Mouse (Mus musculus): ENCODE measurements around the gene B3galt5. TPM values are rescaled to one million over a fixed set of nuclear protein-coding genes. Genes with fewer than 3 reads are reported as not detected.

Gene B3galt5
- polyA plus RNA-seq, 1 experiment from 2014 or later: 0.49 TPM

- no peaks in the 10 kb centered on the region for H3K36me3 ChIP-seq (ENCODE audit: control insufficient read depth, insufficient read depth, low read length)
- H3K4me2 ChIP-seq (ENCODE audit: low read depth, low read length): peak overlapping the region; percentile 3; the same call in 1 of the 2 replicates
- no peak overlapping the region for H3K4me3 ChIP-seq (replicated peaks; ENCODE audit: low read length)
- H3K9me3 ChIP-seq (replicated peaks; ENCODE audit: control insufficient read depth, low read length): no peaks in the 10 kb centered on the region
- no peak for ATAC-seq (ENCODE audit: insufficient read depth, low FRiP score)
- H3K27ac ChIP-seq (ENCODE audit: low read length): no peak overlapping the region
- H3K4me1 ChIP-seq (ENCODE audit: control insufficient read depth, insufficient read depth, low read length): peaks cover 6% of the 10 kb centered on the region
- no peaks in the 10 kb centered on the region for H3K27me3 ChIP-seq (ENCODE audit: control insufficient read depth, insufficient read depth, low read length)
- no peak overlapping the region for H3K9ac ChIP-seq (ENCODE audit: low read length)
- WGBS: 50% methylated on average over 11 of the region's 11 CpGs
Measured at GRCm38 (mm10) chr16:96348070-96348469, 112.5 kb downstream of the B3galt5 start.

- H3K9me3 ChIP-seq (replicated peaks; ENCODE audit: control insufficient read depth, low read length): no peaks in the 10 kb centered on the region
- no peak for ATAC-seq (ENCODE audit: insufficient read depth, low FRiP score)
- H3K9ac ChIP-seq (ENCODE audit: low read length): no peak overlapping the region
- H3K36me3 ChIP-seq (ENCODE audit: control insufficient read depth, insufficient read depth, low read length): no peaks in the 10 kb centered on the region
- H3K27ac ChIP-seq (ENCODE audit: low read length): no peak overlapping the region
- peaks cover 6% of the 10 kb centered on the region for H3K4me1 ChIP-seq (ENCODE audit: control insufficient read depth, insufficient read depth, low read length)
- H3K4me3 ChIP-seq (replicated peaks; ENCODE audit: low read length): no peak overlapping the region
- WGBS: 70% methylated on average over 5 of the region's 5 CpGs
- no peak overlapping the region for H3K4me2 ChIP-seq (ENCODE audit: low read depth, low read length)
- no peaks in the 10 kb centered on the region for H3K27me3 ChIP-seq (ENCODE audit: control insufficient read depth, insufficient read depth, low read length)
Measured at GRCm38 (mm10) chr16:96348766-96349165, 113.2 kb downstream of the B3galt5 start.

- Histone ChIP-seq H3K9ac (ENCODE audit: low read length) (no peak overlapping the region), H3K9me3 (replicated peaks; ENCODE audit: control insufficient read depth, low read length) (no peaks in the 10 kb centered on the region), H3K27ac (ENCODE audit: low read length) (no peak overlapping the region), H3K4me2 (ENCODE audit: low read depth, low read length) (no peak overlapping the region), H3K36me3 (ENCODE audit: control insufficient read depth, insufficient read depth, low read length) (no peaks in the 10 kb centered on the region), H3K4me3 (replicated peaks; ENCODE audit: low read length) (no peak overlapping the region), H3K27me3 (ENCODE audit: control insufficient read depth, insufficient read depth, low read length) (no peaks in the 10 kb centered on the region), H3K4me1 (ENCODE audit: control insufficient read depth, insufficient read depth, low read length) (peaks cover 6% of the 10 kb centered on the region)
- 95% methylated on average over 2 of the region's 2 CpGs for WGBS
- no peak for ATAC-seq (ENCODE audit: insufficient read depth, low FRiP score)
Measured at GRCm38 (mm10) chr16:96351520-96351919, 115.9 kb downstream of the B3galt5 start.

- no peak overlapping the region for H3K9ac ChIP-seq (ENCODE audit: low read length)
- no peak overlapping the region for H3K27ac ChIP-seq (ENCODE audit: low read length)
- H3K4me3 ChIP-seq (replicated peaks; ENCODE audit: low read length): no peak overlapping the region
- no peak overlapping the region for H3K4me2 ChIP-seq (ENCODE audit: low read depth, low read length)
- no peaks in the 10 kb centered on the region for H3K36me3 ChIP-seq (ENCODE audit: control insufficient read depth, insufficient read depth, low read length)
- 75% methylated on average over 6 of the region's 6 CpGs for WGBS
- H3K9me3 ChIP-seq (replicated peaks; ENCODE audit: control insufficient read depth, low read length): no peaks in the 10 kb centered on the region
- ATAC-seq (ENCODE audit: insufficient read depth, low FRiP score): no peak
- no peaks in the 10 kb centered on the region; the same call in 1 of the 2 replicates for H3K4me1 ChIP-seq (ENCODE audit: control insufficient read depth, insufficient read depth, low read length)
- H3K27me3 ChIP-seq (ENCODE audit: control insufficient read depth, insufficient read depth, low read length): no peaks in the 10 kb centered on the region
Measured at GRCm38 (mm10) chr16:96353296-96353896, 117.8 kb downstream of the B3galt5 start.

GRCm38 (mm10) chr16:96353996-96354395, 118.4 kb downstream of the B3galt5 start:
- H3K36me3 ChIP-seq (ENCODE audit: control insufficient read depth, insufficient read depth, low read length): no peaks in the 10 kb centered on the region
- H3K27ac ChIP-seq (ENCODE audit: low read length): no peak overlapping the region
- no peaks in the 10 kb centered on the region for H3K27me3 ChIP-seq (ENCODE audit: control insufficient read depth, insufficient read depth, low read length)
- H3K4me3 ChIP-seq (replicated peaks; ENCODE audit: low read length): no peak overlapping the region
- no peak; the same call in 1 of the 2 replicates for ATAC-seq (ENCODE audit: insufficient read depth, low FRiP score)
- 35% methylated on average over 6 of the region's 6 CpGs for WGBS
- no peak overlapping the region for H3K4me2 ChIP-seq (ENCODE audit: low read depth, low read length)
- H3K4me1 ChIP-seq (ENCODE audit: control insufficient read depth, insufficient read depth, low read length): no peaks in the 10 kb centered on the region
- H3K9ac ChIP-seq (ENCODE audit: low read length): no peak overlapping the region
- no peaks in the 10 kb centered on the region for H3K9me3 ChIP-seq (replicated peaks; ENCODE audit: control insufficient read depth, low read length)

GRCm38 (mm10) chr16:96357903-96358302, 122.3 kb downstream of the B3galt5 start:
- ATAC-seq (ENCODE audit: insufficient read depth, low FRiP score): peak; percentile 28; the same call in 1 of the 2 replicates
- no peak overlapping the region for H3K27ac ChIP-seq (ENCODE audit: low read length)
- peak overlapping the region; percentile 35; the same call in 1 of the 2 replicates for H3K9ac ChIP-seq (ENCODE audit: low read length)
- no peaks in the 10 kb centered on the region for H3K4me1 ChIP-seq (ENCODE audit: control insufficient read depth, insufficient read depth, low read length)
- H3K4me3 ChIP-seq (replicated peaks; ENCODE audit: low read length): peak overlapping the region; percentile 44
- peak overlapping the region; percentile 54 for H3K4me2 ChIP-seq (ENCODE audit: low read depth, low read length)
- no peaks in the 10 kb centered on the region for H3K27me3 ChIP-seq (ENCODE audit: control insufficient read depth, insufficient read depth, low read length)
- H3K36me3 ChIP-seq (ENCODE audit: control insufficient read depth, insufficient read depth, low read length): no peaks in the 10 kb centered on the region
- H3K9me3 ChIP-seq (replicated peaks; ENCODE audit: control insufficient read depth, low read length): no peaks in the 10 kb centered on the region
- 10% methylated on average over 10 of the region's 10 CpGs for WGBS

GRCm38 (mm10) chr16:96361305-96362124, 125.9 kb downstream of the B3galt5 start:
- ATAC-seq (ENCODE audit: insufficient read depth, low FRiP score): peak; percentile 93
- H3K4me1 ChIP-seq (ENCODE audit: control insufficient read depth, insufficient read depth, low read length): no peaks in the 10 kb centered on the region
- H3K27ac ChIP-seq (ENCODE audit: low read length): peak overlapping the region; percentile 87
- H3K9ac ChIP-seq (ENCODE audit: low read length): peak overlapping the region; percentile 70
- WGBS: 47% methylated on average over 22 of the region's 22 CpGs
- no peaks in the 10 kb centered on the region for H3K9me3 ChIP-seq (replicated peaks; ENCODE audit: control insufficient read depth, low read length)
- no peaks in the 10 kb centered on the region for H3K36me3 ChIP-seq (ENCODE audit: control insufficient read depth, insufficient read depth, low read length)
- H3K27me3 ChIP-seq (ENCODE audit: control insufficient read depth, insufficient read depth, low read length): no peaks in the 10 kb centered on the region
- peak overlapping the region; percentile 49 for H3K4me2 ChIP-seq (ENCODE audit: low read depth, low read length)
- H3K4me3 ChIP-seq (replicated peaks; ENCODE audit: low read length): peak overlapping the region; percentile 44

GRCm38 (mm10) chr16:96362873-96363272, 127.3 kb downstream of the B3galt5 start:
- peak overlapping the region; percentile 70; the same call in 1 of the 2 replicates for H3K9ac ChIP-seq (ENCODE audit: low read length)
- H3K4me2 ChIP-seq (ENCODE audit: low read depth, low read length): peak overlapping the region; percentile 49
- 0 out of 2 replicates have a peak overlapping the region, but pooled peaks have one; percentile 3 for H3K27ac ChIP-seq (ENCODE audit: low read length)
- H3K4me1 ChIP-seq (ENCODE audit: control insufficient read depth, insufficient read depth, low read length): no peaks in the 10 kb centered on the region
- no peaks in the 10 kb centered on the region for H3K9me3 ChIP-seq (replicated peaks; ENCODE audit: control insufficient read depth, low read length)
- peak overlapping the region; percentile 44 for H3K4me3 ChIP-seq (replicated peaks; ENCODE audit: low read length)
- 42% methylated on average over 4 of the region's 4 CpGs for WGBS
- H3K36me3 ChIP-seq (ENCODE audit: control insufficient read depth, insufficient read depth, low read length): no peaks in the 10 kb centered on the region
- H3K27me3 ChIP-seq (ENCODE audit: control insufficient read depth, insufficient read depth, low read length): no peaks in the 10 kb centered on the region
- ATAC-seq (ENCODE audit: insufficient read depth, low FRiP score): no peak

GRCm38 (mm10) chr16:96363277-96363676, 127.7 kb downstream of the B3galt5 start:
- Histone ChIP-seq H3K4me2 (ENCODE audit: low read depth, low read length) (peak overlapping the region; percentile 49; the same call in 1 of the 2 replicates), H3K9me3 (replicated peaks; ENCODE audit: control insufficient read depth, low read length) (no peaks in the 10 kb centered on the region), H3K4me3 (replicated peaks; ENCODE audit: low read length) (0 out of 2 replicates have a peak overlapping the region, but pooled peaks have one; percentile 44), H3K27me3 (ENCODE audit: control insufficient read depth, insufficient read depth, low read length) (no peaks in the 10 kb centered on the region), H3K9ac (ENCODE audit: low read length) (no peak overlapping the region), H3K27ac (ENCODE audit: low read length) (no peak overlapping the region), H3K4me1 (ENCODE audit: control insufficient read depth, insufficient read depth, low read length) (no peaks in the 10 kb centered on the region), H3K36me3 (ENCODE audit: control insufficient read depth, insufficient read depth, low read length) (no peaks in the 10 kb centered on the region)
- no peak for ATAC-seq (ENCODE audit: insufficient read depth, low FRiP score)
- WGBS: 57% methylated on average over 5 of the region's 5 CpGs

Measured in stomach, embryonic 16.5 days (tissue).